Mouse (Mus musculus): ENCODE results near the gene Nt5m. TPM values are rescaled to one million over a fixed set of nuclear protein-coding genes. Genes with fewer than 3 reads are reported as not detected.

Nt5m gene
- polyA plus RNA-seq (2015; fragmentation: Nextera tagmentation; extraction: Ambion mirVana): 42.6 and 45.9 TPM in 2 replicates

GRCm38 (mm10) chr11:59839008-59839458 lies at the start of gene Nt5m:
Nt5m (plus strand) TSS chr11:59839447.
- Histone ChIP-seq H3K27me3 (no peaks in the 10 kb centered on the region), H3K9ac (peak within 1 kb of the TSS; percentile 96), H3K9me3 (no peaks in the 10 kb centered on the region), H3K36me3 (peaks cover 34% of the 10 kb centered on the region), H3K27ac (peak within 1 kb of the TSS; percentile 98), H3K4me1 (peaks cover 24% of the 10 kb centered on the region), H3K4me2 (peak within 1 kb of the TSS; percentile 58), H3K4me3 (peak within 1 kb of the TSS; percentile 97)
- WGBS: under 1% methylated on average over 24 of the region's 24 CpGs
- ATAC-seq (ENCODE audit: insufficient number of reproducible peaks, insufficient read depth, low FRiP score, low TSS enrichment, low read depth): peak; percentile 98

GRCm38 (mm10) chr11:59793390-59793789 lies 45.9 kb upstream of the Nt5m start:
- Histone ChIP-seq H3K4me2 (no peak overlapping the region), H3K4me1 (no peaks in the 10 kb centered on the region), H3K27ac (no peak overlapping the region), H3K9me3 (no peaks in the 10 kb centered on the region), H3K27me3 (no peaks in the 10 kb centered on the region), H3K4me3 (no peak overlapping the region), H3K36me3 (peaks cover 74% of the 10 kb centered on the region), H3K9ac (no peak overlapping the region)
- 93% methylated on average over 6 of the region's 6 CpGs for WGBS
- no peak for ATAC-seq (ENCODE audit: insufficient number of reproducible peaks, insufficient read depth, low FRiP score, low TSS enrichment, low read depth)

- H3K27me3 ChIP-seq: no peaks in the 10 kb centered on the region
- no peak overlapping the region for H3K4me3 ChIP-seq
- H3K9me3 ChIP-seq: no peaks in the 10 kb centered on the region
- no peak for ATAC-seq (ENCODE audit: insufficient number of reproducible peaks, insufficient read depth, low FRiP score, low TSS enrichment, low read depth)
- H3K4me1 ChIP-seq: no peaks in the 10 kb centered on the region
- 94% methylated on average over 10 of the region's 10 CpGs for WGBS
- peaks cover 100% of the 10 kb centered on the region for H3K36me3 ChIP-seq
- no peak overlapping the region for H3K4me2 ChIP-seq
- no peak overlapping the region for H3K9ac ChIP-seq
- H3K27ac ChIP-seq: no peak overlapping the region
Observed at GRCm38 (mm10) chr11:59800412-59800811, 38.8 kb upstream of the Nt5m start.

GRCm38 (mm10) chr11:59801881-59802280 lies 37.4 kb upstream of the Nt5m start:
- H3K36me3 ChIP-seq: peaks cover 100% of the 10 kb centered on the region
- H3K27ac ChIP-seq: no peak overlapping the region
- H3K4me2 ChIP-seq: no peak overlapping the region
- ATAC-seq (ENCODE audit: insufficient number of reproducible peaks, insufficient read depth, low FRiP score, low TSS enrichment, low read depth): no peak
- no peak overlapping the region for H3K4me3 ChIP-seq
- H3K9me3 ChIP-seq: no peaks in the 10 kb centered on the region
- WGBS: 96% methylated on average over 8 of the region's 8 CpGs
- no peaks in the 10 kb centered on the region for H3K27me3 ChIP-seq
- no peak overlapping the region for H3K9ac ChIP-seq
- H3K4me1 ChIP-seq: no peaks in the 10 kb centered on the region

- Histone ChIP-seq H3K9me3 (no peaks in the 10 kb centered on the region), H3K4me3 (no peak overlapping the region), H3K36me3 (peaks cover 95% of the 10 kb centered on the region), H3K27ac (no peak overlapping the region), H3K27me3 (no peaks in the 10 kb centered on the region), H3K4me2 (no peak overlapping the region), H3K4me1 (peaks cover 6% of the 10 kb centered on the region), H3K9ac (no peak overlapping the region)
- WGBS: 86% methylated on average over 14 of the region's 14 CpGs
- no peak for ATAC-seq (ENCODE audit: insufficient number of reproducible peaks, insufficient read depth, low FRiP score, low TSS enrichment, low read depth)
Observed at GRCm38 (mm10) chr11:59803516-59803915, 35.7 kb upstream of the Nt5m start.

GRCm38 (mm10) chr11:59804409-59805110 lies 34.7 kb upstream of the Nt5m start:
- H3K4me1 ChIP-seq: peaks cover 13% of the 10 kb centered on the region
- ATAC-seq (ENCODE audit: insufficient number of reproducible peaks, insufficient read depth, low FRiP score, low TSS enrichment, low read depth): no peak
- no peak overlapping the region for H3K27ac ChIP-seq
- no peak overlapping the region for H3K4me3 ChIP-seq
- no peak overlapping the region for H3K4me2 ChIP-seq
- H3K27me3 ChIP-seq: no peaks in the 10 kb centered on the region
- no peak overlapping the region for H3K9ac ChIP-seq
- H3K9me3 ChIP-seq: no peaks in the 10 kb centered on the region
- peaks cover 84% of the 10 kb centered on the region for H3K36me3 ChIP-seq
- WGBS: 90% methylated on average over 22 of the region's 22 CpGs

- peaks cover 13% of the 10 kb centered on the region for H3K4me1 ChIP-seq
- no peak overlapping the region for H3K4me2 ChIP-seq
- ATAC-seq (ENCODE audit: insufficient number of reproducible peaks, insufficient read depth, low FRiP score, low TSS enrichment, low read depth): no peak
- no peaks in the 10 kb centered on the region for H3K9me3 ChIP-seq
- WGBS: 95% methylated on average over 1 of the region's 1 CpGs
- no peak overlapping the region for H3K4me3 ChIP-seq
- no peak overlapping the region for H3K9ac ChIP-seq
- no peaks in the 10 kb centered on the region for H3K27me3 ChIP-seq
- H3K27ac ChIP-seq: no peak overlapping the region
- peaks cover 77% of the 10 kb centered on the region for H3K36me3 ChIP-seq
Observed at GRCm38 (mm10) chr11:59805256-59805655, 34.0 kb upstream of the Nt5m start.

GRCm38 (mm10) chr11:59805656-59806055 lies 33.6 kb upstream of the Nt5m start:
- ATAC-seq (ENCODE audit: insufficient number of reproducible peaks, insufficient read depth, low FRiP score, low TSS enrichment, low read depth): no peak
- Histone ChIP-seq H3K9ac (no peak overlapping the region), H3K4me1 (peaks cover 14% of the 10 kb centered on the region), H3K36me3 (peaks cover 73% of the 10 kb centered on the region), H3K27ac (no peak overlapping the region), H3K4me3 (no peak overlapping the region), H3K27me3 (no peaks in the 10 kb centered on the region), H3K9me3 (no peaks in the 10 kb centered on the region), H3K4me2 (no peak overlapping the region)
- WGBS: 94% methylated on average over 2 of the region's 2 CpGs

GRCm38 (mm10) chr11:59808170-59808960 lies 30.9 kb upstream of the Nt5m start:
- H3K9ac ChIP-seq: peak overlapping the region; percentile 94
- peak overlapping the region; percentile 85 for H3K4me2 ChIP-seq
- ATAC-seq (ENCODE audit: insufficient number of reproducible peaks, insufficient read depth, low FRiP score, low TSS enrichment, low read depth): no peak
- no peaks in the 10 kb centered on the region for H3K9me3 ChIP-seq
- H3K27ac ChIP-seq: peak overlapping the region; percentile 97
- H3K4me1 ChIP-seq: peaks cover 24% of the 10 kb centered on the region
- peak overlapping the region; percentile 74 for H3K4me3 ChIP-seq
- WGBS: 63% methylated on average over 14 of the region's 14 CpGs
- peaks cover 46% of the 10 kb centered on the region for H3K36me3 ChIP-seq
- no peaks in the 10 kb centered on the region for H3K27me3 ChIP-seq

GRCm38 (mm10) chr11:59809071-59809669 lies 30.1 kb upstream of the Nt5m start:
- Histone ChIP-seq H3K4me3 (peak overlapping the region; percentile 74), H3K27me3 (no peaks in the 10 kb centered on the region), H3K36me3 (peaks cover 38% of the 10 kb centered on the region), H3K27ac (peak overlapping the region; percentile 97), H3K9me3 (no peaks in the 10 kb centered on the region), H3K4me2 (peak overlapping the region; percentile 85), H3K4me1 (peaks cover 24% of the 10 kb centered on the region), H3K9ac (peak overlapping the region; percentile 94)
- 1% methylated on average over 15 of the region's 15 CpGs for WGBS
- no peak for ATAC-seq (ENCODE audit: insufficient number of reproducible peaks, insufficient read depth, low FRiP score, low TSS enrichment, low read depth)

GRCm38 (mm10) chr11:59809670-59810474 lies 29.4 kb upstream of the Nt5m start, which contains the start of gene Flcn:
Flcn (minus strand) TSS chr11:59810016.
- no peaks in the 10 kb centered on the region for H3K27me3 ChIP-seq
- under 1% methylated on average over 52 of the region's 52 CpGs for WGBS
- peaks cover 31% of the 10 kb centered on the region for H3K36me3 ChIP-seq
- peaks cover 24% of the 10 kb centered on the region for H3K4me1 ChIP-seq
- H3K4me3 ChIP-seq: peak within 1 kb of the TSS; percentile 74
- H3K9ac ChIP-seq: peak within 1 kb of the TSS; percentile 94
- ATAC-seq (ENCODE audit: insufficient number of reproducible peaks, insufficient read depth, low FRiP score, low TSS enrichment, low read depth): peak; percentile 89
- peak within 1 kb of the TSS; percentile 85 for H3K4me2 ChIP-seq
- H3K27ac ChIP-seq: peak within 1 kb of the TSS; percentile 97
- H3K9me3 ChIP-seq: no peaks in the 10 kb centered on the region
